Mouse (Mus musculus) cerebellum, postnatal 25 days (tissue): ENCODE measurements around the gene Aplp1.
A peak's percentile ranks its signal among the peaks of the same experiment; 100 is the strongest.
"Not testable (repeated sequence)": the region's sequence is repeated elsewhere in the genome, so short reads cannot be mapped to it uniquely, and the experiment has no call there.

ENCODE experiments used
- DNase-seq, 2 experiments: peaks; one replicate each; pipeline ENCODE4 v3.0.0; 2021; ENCODE audit warnings: mixed read lengths in 2 of 2

The Aplp1 gene

DNA sequence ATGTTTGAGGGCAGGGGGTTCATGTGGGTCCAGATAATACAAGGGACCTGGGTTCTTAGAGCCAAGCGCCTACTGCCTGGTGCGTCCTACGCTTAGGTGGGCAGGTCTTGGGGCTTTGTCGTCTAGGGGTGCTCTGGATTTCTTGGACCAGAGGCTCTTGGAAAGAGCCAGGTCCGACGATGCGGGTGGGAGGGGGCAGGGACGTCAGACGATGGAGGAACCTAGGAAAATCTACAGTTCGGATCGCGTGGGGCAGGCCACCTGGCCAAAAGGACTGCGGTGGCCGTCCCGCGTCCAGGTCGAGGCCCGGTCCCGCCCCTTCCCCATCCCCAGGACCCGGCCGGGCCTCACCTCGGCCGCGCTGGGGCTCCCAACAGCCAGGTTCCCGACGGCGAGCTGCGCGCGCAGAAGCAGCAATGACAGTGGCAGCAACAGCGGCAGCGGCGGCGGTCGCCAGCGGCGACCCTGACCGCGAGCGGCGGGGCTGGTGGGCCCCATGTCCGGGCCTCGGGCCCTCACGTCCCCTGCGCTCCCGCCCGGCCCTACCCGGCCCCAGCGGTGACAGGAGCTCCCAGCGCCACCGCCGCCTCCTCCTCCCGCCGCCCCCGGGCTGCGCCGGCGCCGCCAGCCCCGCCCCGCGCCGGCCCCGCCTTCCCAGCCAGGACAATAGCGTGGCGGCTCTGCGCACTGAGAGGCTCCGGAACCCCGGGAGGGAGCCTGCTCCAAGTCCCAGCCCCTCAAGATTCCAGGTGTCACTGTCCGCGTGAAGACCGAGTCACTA is at the start of gene Aplp1:
Aplp1 (minus strand) TSS at position 565 of the 781 bp plus-strand sequence.
- peak; percentile 86 to 91 for DNase-seq

DNA sequence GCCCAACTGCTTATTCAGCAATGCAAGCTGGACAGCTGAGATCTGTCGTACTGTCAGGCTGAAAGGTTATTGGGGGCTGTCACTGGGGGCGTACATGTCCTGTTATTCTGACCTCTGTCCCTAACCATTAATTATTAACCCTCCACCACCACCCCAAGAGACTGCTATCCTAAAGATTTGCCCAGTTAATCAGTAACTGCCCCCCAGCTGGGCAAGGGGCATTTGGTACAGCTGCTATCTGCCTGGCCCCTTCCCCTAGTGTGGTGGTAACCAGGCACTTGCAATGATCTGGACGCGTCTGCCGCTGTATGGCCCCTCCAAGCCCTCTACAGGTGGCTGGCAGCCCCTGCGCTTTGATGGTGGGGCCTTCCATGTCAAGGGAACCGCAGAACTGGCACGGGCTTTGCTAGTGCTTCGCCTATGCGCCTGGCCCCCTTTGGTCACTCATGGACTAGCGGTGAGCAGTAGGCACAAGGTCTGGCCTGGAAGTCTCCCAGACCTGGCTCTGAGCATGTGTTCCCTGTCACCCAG is 48.1 kb upstream of the Aplp1 start, which contains the start of gene Prodh2:
Prodh2 (plus strand) TSS at position 222 of the 531 bp plus-strand sequence.
- no peak for DNase-seq

DNA sequence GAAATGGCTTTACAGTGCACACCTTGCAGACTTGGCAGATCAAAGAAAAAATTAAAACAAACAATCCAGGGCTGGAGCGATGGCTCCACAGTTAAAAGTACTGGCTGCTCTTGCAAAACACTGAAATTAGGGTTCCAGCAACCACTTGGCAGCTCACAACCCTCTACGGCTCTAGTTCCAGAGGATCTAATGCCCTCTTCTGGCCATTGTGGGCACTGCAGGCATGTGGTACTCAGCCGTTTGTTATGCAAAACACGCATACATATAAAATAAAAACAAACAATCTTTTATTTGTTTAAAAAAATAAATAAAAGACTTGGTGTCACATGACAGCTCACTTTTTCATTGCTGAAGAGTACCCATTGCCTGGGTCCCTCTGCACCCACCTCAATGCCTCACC is 47.4 kb upstream of the Aplp1 start:
- DNase-seq, result peak; percentile 88 to 94

DNA sequence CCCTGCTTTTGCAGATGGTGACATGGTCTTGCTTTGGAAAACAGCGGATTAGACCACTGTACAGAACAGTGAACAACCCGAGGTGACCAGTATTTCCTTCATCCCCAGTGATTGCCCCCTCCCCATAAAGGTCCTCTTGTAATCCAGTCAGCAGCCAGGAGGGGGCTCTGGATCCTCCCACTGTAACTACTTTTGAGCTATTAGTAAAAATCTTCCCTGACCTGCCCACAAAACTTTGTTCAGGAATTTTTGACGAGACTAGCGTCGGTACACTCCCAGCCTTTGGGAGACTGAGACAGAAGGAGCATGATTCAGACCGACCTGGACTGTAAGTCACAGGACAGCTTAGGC is 45.6 kb upstream of the Aplp1 start:
- DNase-seq, result no peak

DNA sequence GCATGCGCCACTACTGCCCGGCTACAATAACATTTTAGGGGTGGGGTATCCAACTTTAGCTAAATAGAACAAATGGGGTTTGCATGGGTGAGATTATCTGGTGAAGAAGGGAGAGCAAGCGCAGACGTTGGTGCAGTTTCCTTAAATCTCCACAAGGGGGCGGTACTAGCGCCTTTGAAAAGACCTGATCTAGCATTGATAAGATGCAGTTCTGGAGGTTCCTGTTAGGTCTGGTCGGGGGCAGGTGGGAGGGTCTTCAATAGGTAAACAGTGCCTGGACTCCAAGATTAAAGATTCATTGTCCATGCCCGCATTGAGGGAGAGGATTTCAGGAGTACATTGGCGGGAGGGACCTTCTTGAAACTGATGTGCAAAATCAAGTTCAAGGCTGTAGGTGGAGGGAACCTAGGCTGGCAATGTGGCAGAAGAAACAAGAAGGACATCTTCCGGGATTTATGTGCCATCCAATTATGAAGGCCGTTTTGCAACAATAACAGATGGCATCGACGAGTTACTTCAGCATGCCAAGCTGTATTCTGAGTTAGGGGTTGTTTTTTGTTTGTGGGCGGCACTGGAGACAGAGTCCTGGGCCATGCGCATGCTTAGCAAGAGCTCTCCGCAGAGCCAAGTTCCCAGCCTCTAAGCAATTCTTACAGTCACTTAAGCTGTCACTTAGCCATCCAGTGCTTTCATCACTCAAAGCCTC is 45.1 kb upstream of the Aplp1 start:
- peak; percentile 64 to 76 for DNase-seq

DNA sequence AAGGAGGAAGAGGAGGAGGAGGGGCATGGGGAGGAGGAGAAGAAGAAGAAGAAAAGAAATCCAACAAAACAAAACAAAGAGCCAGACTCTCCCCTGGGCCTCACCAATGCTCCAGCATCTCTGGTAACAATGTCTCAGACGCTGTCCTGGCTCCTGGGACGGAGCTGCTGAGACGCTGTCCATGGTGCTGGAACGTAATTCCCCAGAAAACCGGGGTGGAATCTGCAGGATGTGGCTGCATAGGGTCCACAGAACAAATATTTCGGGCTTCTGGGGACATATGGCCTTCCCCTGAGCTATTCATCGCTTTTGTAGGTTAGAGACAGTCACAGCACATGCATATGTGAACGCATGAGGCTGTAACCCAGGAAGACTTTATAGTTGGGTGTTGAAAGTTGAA is 38.9 kb upstream of the Aplp1 start:
- DNase-seq, result no peak

DNA sequence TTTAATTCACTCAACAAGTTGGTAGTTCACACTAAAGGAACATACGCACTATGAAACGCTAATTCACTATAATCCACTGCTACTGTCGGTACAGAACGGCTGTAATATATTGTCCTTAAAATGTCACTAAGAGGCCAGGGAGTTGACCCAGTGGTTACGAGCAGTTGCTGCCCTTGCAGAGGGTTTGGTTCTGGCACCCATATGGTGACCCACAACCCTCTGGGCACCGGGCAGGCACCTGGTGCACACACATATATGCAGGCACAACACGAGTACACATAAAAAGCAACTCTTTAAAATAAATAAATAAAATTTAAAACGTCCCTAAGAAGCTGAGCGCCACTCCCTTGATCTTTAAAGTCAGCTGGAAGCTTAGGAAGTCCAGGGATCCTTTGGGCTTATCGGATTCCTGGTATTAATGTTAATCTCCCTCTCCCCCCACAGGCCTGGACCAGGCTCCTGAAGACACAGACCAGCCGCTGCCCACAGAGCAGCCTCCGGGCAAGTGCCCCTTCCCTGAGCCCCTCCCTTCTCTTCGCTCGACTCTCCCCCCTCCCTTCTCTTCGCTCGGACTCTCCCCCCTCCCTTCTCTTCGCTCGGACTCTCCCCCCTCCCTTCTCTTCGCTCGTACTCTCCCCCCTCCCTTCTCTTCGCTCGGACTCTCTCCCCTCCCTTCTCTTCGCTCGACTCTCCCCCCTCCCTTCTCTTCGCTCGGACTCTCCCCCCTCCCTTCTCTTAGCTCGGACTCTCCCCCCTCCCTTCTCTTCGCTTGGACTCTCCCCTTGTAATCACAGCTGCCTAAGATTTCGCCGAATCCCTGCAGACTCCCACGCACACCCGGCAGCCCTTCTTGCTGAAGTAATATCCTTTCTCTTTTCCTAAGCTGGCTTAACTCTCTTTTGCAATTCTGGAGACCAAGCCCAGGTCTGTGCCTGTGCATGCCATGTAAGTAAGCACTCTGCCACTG is 32.4 kb upstream of the Aplp1 start:
- peak; percentile 47 to 56 for DNase-seq

DNA sequence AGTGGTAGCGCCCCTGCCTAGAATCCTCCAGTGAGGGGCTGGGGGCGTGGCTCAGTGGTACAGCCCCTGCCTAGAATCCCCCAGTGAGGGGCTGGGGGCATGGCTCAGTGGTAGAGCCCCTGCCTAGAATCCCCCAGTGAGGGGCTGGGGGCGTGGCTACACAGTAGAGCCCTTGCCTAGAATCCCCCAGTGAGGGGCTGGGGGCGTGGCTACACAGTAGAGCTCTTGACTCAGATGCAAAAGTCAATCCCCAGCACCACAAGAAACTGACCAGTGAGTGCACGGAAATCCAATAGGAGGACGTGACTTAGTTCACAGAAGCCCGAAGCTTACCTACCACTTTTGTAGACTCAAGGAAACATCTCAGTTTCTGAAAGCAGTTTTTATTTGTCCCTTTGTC is 30.8 kb upstream of the Aplp1 start:
- DNase-seq, result not testable (repeated sequence)

DNA sequence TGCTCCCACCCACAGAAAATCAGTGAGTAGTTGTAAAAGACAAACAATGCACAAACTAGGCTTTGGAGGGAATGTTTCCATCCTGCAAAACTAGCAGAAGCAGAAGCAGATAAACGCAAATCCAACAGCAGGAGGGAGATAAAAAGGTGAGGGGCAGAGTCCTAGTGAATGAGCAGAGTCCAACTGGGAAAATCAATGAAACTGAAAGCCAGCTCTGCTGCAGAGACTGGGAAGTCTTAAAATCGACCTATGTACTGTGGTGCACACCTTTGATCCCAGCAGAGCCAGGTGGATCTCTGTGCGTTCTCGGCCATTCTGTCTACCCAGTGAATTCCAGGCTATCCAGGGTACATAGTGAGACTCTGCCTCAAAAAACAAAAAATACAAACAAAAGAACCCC is 29.7 kb upstream of the Aplp1 start:
- DNase-seq, result no peak

DNA sequence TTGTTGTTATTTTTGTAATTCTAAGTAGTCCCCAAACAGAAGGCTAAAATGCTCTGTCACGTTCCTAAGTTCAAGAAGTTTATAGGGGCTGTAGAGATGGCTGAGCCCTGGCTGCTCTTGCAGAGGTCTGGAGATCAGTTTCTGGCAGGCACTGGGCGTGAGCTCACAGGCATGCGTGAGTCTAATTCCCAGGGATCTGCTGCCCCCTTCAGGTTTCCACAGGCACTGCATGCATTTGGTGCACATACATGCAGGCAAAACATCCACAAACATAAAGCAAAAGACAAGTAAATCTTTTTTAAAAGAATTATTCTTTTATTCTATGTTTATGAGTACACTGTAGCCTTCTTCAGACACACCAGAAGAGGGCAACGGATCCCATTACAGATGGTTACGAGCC is 27.1 kb upstream of the Aplp1 start:
- peak in 1 of 2 experiments; percentile 63 for DNase-seq

DNA sequence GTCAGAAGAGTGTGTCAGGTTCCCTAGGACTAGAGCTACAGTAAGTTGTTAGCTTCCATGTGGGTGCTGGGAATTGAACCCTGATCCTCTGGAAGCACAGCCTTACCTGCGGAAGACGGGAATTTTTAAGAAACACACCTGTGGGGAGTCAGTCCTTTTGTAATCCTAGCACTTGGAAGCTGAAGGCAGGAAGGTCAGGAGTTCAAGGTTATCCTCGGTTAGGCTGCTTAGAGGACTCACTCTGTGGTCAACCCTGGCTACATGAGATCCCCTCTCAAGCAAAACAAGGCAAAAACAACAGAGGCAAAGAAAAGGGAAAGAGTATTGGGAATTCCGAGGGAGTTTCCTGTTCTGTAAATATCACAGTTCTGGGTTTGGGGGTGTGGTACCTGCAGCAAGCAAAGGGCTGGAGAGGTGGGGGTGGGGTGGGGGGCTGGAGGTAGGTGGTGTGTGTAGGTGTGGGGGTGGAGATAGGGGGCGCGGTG is 19.5 kb upstream of the Aplp1 start:
- no peak for DNase-seq

DNA sequence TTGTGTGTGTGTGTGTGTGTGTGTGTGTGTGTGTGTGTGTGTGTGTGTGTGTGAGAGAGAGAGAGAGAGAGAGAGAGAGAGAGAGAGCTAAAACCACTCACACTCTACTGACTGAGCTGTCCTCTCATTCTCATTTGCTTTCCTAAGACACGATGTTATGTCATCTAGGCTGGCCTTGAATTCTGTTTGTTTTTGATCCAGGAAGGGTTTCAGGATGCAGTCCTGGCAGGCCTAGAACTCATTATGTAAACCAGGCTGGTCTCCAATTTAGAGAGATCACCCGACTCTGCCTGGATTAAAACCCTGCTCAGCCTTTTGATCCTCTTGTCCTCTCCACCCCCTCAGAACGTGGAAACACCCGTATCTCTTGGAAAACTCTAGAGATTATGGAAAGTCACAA is 18.7 kb upstream of the Aplp1 start:
- no peak for DNase-seq

DNA sequence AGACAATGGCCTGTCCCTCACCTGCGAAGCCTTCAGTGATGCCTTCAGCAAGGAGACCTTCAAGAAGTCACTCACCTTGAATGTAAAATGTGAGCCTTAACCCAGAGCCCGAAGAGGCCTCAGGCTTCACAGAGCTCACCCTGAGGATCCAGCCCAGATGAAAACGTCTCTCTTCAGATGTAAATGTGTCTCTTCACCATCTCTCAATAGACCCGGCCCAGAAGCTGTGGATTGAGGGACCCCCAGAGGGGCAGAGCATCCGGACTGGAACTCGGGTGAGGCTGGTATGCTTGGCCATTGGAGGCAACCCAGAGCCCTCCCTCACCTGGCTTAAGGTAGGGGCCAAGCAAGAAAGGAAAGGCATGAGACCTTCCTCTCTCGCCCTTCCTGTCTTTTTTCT is 18.2 kb upstream of the Aplp1 start:
- DNase-seq, result no peak

DNA sequence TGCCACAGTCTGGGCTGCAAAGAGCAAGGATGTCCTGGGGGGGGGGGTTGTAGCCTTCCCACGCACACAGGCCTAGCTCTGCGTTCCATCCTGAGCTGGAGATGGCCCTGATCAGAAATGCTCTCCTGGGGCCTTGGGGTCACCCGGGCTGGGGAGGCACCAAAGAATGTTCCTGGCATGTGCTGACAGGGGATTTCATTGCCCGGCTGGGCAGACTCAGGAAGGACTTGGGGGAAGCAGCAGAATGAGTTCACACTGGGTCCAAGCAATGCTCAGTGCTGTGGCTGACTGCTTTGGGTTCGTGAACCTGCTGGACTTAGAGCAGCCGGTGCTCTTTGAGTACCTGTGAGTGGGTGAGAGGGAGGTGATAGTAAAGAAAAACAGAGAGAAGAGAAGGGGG is 14.1 kb upstream of the Aplp1 start:
- no peak for DNase-seq

DNA sequence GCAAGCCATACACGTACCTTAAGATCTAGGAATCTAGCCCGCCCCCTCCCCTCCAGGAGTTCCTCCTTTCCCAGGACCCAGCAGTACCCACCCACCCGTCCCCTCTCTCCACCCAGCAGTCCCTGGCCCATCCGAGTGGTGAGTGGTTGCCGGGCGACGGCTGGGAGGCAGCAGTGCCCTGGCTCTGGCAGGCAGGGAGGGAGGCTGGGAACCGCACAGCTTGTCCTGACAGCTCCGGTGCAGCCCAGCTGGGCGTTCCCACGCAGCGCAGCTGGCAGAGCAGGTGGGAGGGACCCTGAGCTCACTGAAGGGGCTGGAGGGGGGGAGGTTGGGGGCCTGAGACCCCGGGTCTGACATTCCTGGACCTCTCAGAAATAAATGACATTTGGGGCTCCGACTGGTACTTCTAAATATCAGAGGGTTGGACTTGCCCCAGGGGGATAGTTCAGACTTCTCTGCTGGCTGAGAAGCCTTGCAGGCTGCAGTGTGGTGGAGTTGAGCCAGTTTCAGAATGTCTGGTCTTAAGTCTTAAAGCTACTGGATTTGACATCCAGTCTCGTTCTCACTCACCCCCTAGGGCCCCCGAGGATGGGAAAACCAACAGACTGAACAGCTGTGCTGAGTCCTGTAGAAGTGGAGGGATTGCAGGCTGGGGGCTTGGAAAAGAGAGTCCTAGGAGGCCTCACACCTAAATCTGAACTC is 12.4 kb upstream of the Aplp1 start, which contains the start of the genes Kirrel2 and Nphs1:
Kirrel2 (minus strand) TSS at position 62 of the 702 bp plus-strand sequence.
Nphs1 (plus strand) TSS at position 687 of the 702 bp plus-strand sequence.
- peak in 1 of 2 experiments; percentile 48 for DNase-seq

DNA sequence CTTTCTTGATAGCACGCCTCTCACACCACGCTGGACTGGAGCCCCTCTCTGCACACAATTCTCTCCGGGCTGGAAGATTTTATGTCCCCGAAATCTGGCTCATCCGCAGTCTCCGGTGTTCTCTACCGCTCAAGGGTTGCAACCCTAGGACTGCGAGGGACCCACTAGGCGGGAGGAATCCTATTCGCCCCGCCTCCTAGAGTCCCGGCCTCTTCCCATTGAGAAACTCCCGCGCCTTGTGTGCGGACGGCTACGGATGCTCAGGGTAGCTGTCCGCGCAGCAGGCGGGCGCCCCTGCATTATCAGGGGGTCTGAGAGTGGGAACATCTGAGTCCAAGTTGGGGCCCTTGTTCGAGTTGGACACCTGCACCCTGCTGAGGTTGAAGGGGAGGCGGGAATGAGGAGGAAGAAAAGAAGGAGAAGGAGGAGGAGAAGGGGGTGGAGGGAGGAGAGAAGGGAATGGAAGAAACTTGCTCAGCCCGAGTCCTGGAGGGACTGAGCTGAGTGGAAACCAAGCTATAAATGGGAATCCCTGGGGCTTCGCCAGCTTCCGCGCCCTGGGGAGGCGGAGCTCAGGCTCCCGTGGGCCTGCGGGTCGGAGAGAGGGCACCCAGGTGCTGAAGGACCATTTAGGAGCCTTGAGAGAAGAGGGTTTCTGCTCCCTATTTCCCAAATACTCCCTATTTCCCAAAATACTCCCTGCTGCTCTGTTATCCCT is 11.7 kb upstream of the Aplp1 start:
- DNase-seq, result no peak

DNA sequence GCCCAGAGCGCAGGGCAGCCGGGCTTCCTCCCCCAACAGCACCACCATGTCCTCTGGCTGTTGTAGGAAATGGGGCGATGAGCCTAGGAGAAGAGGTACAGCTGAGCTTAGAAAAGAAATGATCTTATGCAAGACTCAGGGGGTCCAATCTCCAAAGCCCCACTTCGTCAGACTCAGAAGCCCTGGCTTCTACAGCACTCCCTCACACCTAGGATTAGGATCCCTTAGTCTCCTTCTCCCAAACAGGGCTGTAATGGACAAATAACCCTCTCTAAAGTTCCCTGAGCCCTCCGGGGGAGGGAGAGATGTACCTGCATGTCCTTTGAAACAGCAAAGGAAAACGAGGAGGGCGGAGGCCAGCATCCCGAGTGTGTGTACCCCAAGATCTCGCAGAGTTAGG is 11.2 kb upstream of the Aplp1 start:
- DNase-seq, result no peak

DNA sequence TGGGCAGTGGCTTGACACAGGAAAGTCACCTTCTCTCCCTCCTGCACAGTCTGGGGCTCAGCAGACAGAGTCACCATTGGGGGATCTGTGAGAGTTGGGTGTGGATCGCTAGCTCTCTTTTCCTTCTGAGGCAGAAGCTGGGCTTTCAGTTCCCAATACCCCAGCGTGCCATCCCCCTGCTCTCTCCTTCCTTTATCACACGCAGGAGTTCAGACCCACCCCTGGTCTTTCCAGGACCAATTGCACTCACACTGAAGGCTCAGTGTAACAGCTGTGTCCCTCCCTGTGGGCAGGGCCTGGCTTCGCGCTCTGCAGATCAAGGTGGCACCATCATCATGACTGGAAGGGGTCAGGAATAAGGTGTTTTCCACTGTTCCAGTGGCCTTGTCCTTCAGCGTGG is 8.9 kb upstream of the Aplp1 start:
- no peak for DNase-seq

DNA sequence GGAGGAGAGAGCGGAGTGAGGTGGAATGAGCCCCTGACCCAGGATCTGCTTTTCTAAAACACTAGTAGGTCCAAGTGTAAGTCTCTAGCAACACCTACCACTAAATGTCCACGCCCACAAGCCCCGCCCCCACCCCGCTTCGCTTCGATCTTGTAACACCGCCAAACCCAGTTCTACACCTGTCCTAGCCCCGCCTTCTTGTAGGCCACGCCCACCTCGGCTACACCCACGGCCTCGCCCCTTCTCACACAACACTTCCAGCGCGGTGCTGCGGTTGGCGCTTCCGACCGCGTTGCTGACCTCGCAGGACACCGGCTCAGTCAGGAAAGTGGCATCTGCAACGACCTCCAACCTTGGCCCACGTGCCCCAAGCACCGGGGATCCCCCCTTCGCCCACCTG is 8.4 kb upstream of the Aplp1 start:
- peak in 1 of 2 experiments; percentile 55 for DNase-seq

DNA sequence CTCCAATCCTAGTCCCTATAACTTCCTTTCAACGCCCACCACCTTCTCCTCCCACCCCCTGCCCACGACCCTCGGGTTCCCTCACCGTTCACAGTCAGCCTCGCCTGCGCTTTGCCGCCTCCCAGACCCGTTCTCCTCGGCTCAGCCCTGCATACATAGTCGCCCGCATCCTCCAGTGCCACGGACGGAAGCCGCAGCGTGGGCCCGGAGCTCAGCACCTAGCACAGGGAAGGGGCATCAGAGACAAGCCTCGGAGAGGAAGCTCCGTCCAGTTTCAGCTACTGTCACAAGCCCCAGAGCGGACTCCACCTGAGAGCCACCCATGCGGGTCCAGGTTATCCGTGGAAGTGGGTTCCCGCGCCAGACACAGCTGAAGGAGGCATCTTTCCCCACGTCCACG is 8.0 kb upstream of the Aplp1 start:
- no peak for DNase-seq

DNA sequence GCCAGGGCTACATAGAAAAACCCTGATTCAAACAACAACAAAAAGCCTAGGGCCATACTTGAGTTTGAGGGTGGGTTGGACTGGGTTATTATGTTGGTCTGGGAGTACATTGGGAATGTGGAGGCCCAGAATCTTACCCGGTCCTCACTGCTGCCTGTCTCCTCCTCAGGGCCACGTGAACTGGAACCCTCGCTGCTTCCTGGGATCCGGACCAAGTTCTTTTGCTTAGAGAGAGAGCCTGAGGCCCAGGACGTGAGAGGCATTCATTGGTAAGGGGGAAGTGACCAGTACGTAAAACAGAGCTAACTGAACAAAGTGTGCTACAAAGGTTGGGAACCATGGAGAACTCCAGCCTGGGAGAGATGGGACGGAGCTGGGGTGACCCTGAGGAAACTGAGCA is 4.9 kb upstream of the Aplp1 start:
- DNase-seq, result no peak
